Mouse (Mus musculus) intestine, postnatal 0 days (tissue): ENCODE data around the gene Nup54. TPM values are rescaled to one million over a fixed set of nuclear protein-coding genes. Genes with fewer than 3 reads are reported as not detected.

Source experiments
- ATAC-seq: fragments of 200-750 bp; cut with Nextera tagmentation; 2 replicates; pipeline ENCODE4 v1.8.0; 2017; ENCODE audit warnings: mild to moderate bottlenecking, moderate TSS enrichment, moderate library complexity
- H3K27ac ChIP-seq: fragments of 300-500 bp; sonication (generic); 2 replicates; pipeline ENCODE4 v1.5.1; 2014; ENCODE audit warnings: mild to moderate bottlenecking, low read depth, low read length, moderate library complexity
- H3K27me3 ChIP-seq: fragments of 300-500 bp; sonication (generic); replicated peaks from 2 replicates; pipeline ENCODE4 v1.6.1; 2014; ENCODE audit warnings: low read length, mixed read lengths; ENCODE audit not compliant: control insufficient read depth, insufficient read depth
- H3K36me3 ChIP-seq: fragments of 300-500 bp; sonication (generic); 2 replicates; pipeline ENCODE4 v1.6.1; 2014; ENCODE audit warnings: mild to moderate bottlenecking, moderate library complexity; ENCODE audit not compliant: control insufficient read depth, insufficient read depth
- H3K4me1 ChIP-seq: fragments of 300-500 bp; sonication (generic); replicated peaks from 2 replicates; pipeline ENCODE4 v1.6.1; 2014; ENCODE audit warnings: antibody characterized with exemption, low read length, mixed read lengths; ENCODE audit not compliant: control insufficient read depth, insufficient read depth
- H3K4me2 ChIP-seq: fragments of 300-500 bp; sonication (generic); replicated peaks from 2 replicates; pipeline ENCODE4 v1.6.1; 2014; ENCODE audit warnings: low read depth, mild to moderate bottlenecking, moderate library complexity
- H3K4me3 ChIP-seq: fragments of 300-500 bp; sonication (generic); 2 replicates; pipeline ENCODE4 v1.5.1; 2014; ENCODE audit warnings: low read depth, low read length
- H3K9ac ChIP-seq: fragments of 300-500 bp; sonication (generic); 2 replicates; pipeline ENCODE4 v1.6.1; 2014; ENCODE audit warnings: mild to moderate bottlenecking, low read depth, low read length
- H3K9me3 ChIP-seq: fragments of 300-500 bp; sonication (generic); 2 replicates; pipeline ENCODE4 v1.6.1; 2016; ENCODE audit warnings: mixed run types; ENCODE audit not compliant: control insufficient read depth
- CTCF ChIP-seq: sonication (generic); IDR thresholded peaks from 2 replicates; pipeline ENCODE4 v1.5.1; 2016; ENCODE audit warnings: low read depth, mild to moderate bottlenecking, control low read depth, antibody characterized with exemption, moderate library complexity
- WGBS: fragments of 180-500 bp; shearing (Covaris S2); extraction: QIAGEN DNeasy Blood & Tissue Kit; methylation state at CpG from one replicate; pipeline ENCODE4 v1.1.7; 2014; 5-methylcytosine and 5-hydroxymethylcytosine counted together
- polyA plus RNA-seq: library from polyadenylated mRNA; unstranded; fragments of >200 nt; fragmentation: Nextera tagmentation; extraction: Ambion mirVana; gene quantifications from 2 replicates; pipeline ENCODE4 v1.2.1, GENCODE M21; 2015

Gene Nup54
- polyA plus RNA-seq, 1 experiment from 2014 or later: 16.4 TPM

DNA sequence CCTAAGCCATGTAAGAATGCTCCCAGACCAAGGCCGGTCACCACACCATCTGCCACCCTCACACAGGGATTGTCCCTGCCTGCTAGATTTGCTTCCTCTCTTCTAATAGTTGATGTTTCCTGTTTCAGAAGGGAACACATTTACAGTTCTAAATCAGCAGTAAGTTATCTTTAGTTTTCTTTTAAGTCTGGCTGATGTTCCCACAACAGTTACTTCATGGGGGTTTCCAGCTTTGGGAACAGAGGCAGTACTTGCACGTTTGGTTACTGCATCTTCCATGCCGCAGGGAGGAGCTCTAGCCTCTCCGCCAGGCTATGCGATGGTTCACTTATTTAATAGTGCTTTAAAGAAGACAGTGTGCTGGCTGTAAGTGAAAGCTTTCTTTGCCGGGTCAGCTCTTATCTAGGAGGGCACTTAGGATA, 60.3 kb downstream of the Nup54 start:
- no peaks in the 10 kb centered on the region for H3K27me3 ChIP-seq
- no peaks in the 10 kb centered on the region for H3K36me3 ChIP-seq
- no peak overlapping the region for H3K4me2 ChIP-seq
- ATAC-seq: no peak
- H3K4me3 ChIP-seq: no peak overlapping the region
- H3K4me1 ChIP-seq: no peaks in the 10 kb centered on the region
- peak; percentile 46 for TF ChIP-seq CTCF
- H3K9ac ChIP-seq: no peak overlapping the region
- H3K9me3 ChIP-seq: no peaks in the 10 kb centered on the region
- WGBS: 46% methylated on average over 6 of the region's 6 CpGs
- no peak overlapping the region for H3K27ac ChIP-seq

DNA sequence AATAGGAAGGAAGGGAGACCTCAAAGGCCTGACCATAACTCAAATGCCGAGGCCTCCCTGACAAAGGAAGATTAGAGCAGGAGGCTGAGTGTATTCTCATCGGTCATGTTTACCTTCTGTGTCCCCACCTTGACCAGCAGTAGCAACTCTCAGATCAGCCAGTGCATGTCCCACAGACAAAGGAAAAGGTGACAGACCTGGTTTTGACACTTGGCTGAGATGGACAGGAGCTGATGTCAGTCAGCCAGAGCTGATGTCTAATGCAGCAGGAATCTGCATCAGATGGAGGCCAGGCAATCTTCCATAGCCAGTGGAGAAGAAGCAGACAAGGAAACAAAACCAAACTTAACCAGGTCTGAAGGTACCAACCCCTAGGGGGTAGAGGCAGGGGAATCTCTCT, 62.4 kb downstream of the Nup54 start:
- Histone ChIP-seq H3K4me1 (no peaks in the 10 kb centered on the region), H3K9ac (no peak overlapping the region), H3K4me2 (no peak overlapping the region), H3K27me3 (no peaks in the 10 kb centered on the region), H3K27ac (no peak overlapping the region), H3K9me3 (no peaks in the 10 kb centered on the region), H3K4me3 (no peak overlapping the region), H3K36me3 (no peaks in the 10 kb centered on the region)
- TF ChIP-seq CTCF: no peak
- WGBS: 23% methylated on average over 2 of the region's 2 CpGs
- ATAC-seq: no peak

DNA sequence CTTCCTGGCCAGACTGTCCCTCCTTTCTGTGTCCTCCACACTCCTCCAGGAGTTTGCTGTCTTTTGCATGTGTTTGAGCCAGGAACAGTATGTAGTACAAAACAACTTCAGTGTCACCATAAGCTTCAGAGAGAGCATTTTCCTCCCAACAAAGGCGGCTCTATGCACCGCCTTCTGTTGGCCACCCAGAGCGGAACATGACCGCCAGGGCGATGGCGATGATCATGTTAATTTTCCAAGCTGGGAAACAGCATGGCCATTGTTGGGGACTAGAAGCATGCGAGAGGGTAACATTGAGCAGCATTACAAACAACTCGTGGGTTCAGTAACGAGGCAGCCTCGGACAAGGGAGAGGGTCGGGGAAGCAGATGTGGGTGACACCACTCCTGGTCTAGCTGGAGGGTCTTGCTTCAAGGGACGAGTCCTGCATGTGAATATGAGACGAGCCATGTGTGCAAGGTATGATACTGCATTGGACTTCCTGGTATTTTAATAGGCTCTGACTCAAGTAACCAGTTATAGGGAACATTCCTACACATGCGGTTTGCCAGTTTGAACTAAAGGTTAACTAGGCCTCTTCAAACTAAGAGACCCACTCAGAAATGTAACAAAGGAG, 63.5 kb downstream of the Nup54 start:
- no peak overlapping the region for H3K27ac ChIP-seq
- no peaks in the 10 kb centered on the region for H3K9me3 ChIP-seq
- no peak overlapping the region for H3K9ac ChIP-seq
- no peak overlapping the region for H3K4me2 ChIP-seq
- H3K4me3 ChIP-seq: no peak overlapping the region
- no peaks in the 10 kb centered on the region for H3K4me1 ChIP-seq
- no peak for ATAC-seq
- no peaks in the 10 kb centered on the region for H3K27me3 ChIP-seq
- no peaks in the 10 kb centered on the region for H3K36me3 ChIP-seq
- no peak for TF ChIP-seq CTCF
- 84% methylated on average over 14 of the region's 14 CpGs for WGBS

DNA sequence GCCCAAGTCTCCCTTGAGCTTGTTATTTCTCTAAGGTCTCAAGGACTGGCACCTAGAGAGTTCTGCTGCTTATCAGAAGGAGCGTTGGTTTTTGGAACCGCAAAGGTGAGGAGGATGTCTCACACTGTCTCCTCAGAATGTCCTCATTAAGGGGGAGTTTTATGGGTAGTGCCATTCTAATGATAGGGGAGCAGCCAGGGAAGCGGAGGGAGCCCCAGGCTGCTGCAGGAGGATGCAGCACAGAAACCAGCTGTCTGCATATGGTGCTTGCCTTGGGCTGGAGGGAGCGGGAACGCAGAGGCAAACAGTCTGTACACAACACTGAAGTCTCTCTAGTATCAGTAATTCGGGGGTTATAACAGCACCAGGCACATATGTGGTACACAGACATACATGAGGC, 64.1 kb downstream of the Nup54 start:
- 74% methylated on average over 6 of the region's 6 CpGs for WGBS
- Histone ChIP-seq H3K4me2 (no peak overlapping the region), H3K27me3 (no peaks in the 10 kb centered on the region), H3K36me3 (no peaks in the 10 kb centered on the region), H3K9me3 (no peaks in the 10 kb centered on the region), H3K9ac (no peak overlapping the region), H3K4me1 (no peaks in the 10 kb centered on the region; the same call in 1 of the 2 replicates), H3K27ac (no peak overlapping the region), H3K4me3 (no peak overlapping the region)
- no peak for ATAC-seq
- no peak for TF ChIP-seq CTCF

DNA sequence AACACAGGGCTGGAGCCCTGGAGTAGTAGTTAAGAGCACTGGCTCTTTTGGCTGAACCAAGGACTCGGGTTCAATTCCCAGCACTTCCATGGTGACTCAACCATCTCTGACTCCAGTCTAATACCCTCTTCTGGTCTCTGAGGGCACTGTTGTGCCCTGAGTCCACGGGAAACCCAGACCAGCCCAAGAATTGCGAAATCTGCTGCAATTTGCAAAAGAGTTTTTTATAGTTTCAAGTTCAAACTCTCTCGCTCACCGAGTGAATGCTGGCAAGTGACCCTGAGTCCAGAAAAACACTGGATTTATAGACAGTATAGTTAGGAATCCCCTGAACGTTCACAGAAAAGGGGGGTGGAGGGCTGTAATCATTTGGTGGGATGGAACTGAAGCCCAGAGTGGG, 64.6 kb downstream of the Nup54 start:
- no peak overlapping the region for H3K27ac ChIP-seq
- TF ChIP-seq CTCF: no peak
- H3K27me3 ChIP-seq: no peaks in the 10 kb centered on the region
- 45% methylated on average over 6 of the region's 6 CpGs for WGBS
- H3K4me2 ChIP-seq: no peak overlapping the region
- H3K4me1 ChIP-seq: no peaks in the 10 kb centered on the region; the same call in 1 of the 2 replicates
- H3K4me3 ChIP-seq: no peak overlapping the region
- H3K36me3 ChIP-seq: no peaks in the 10 kb centered on the region
- no peak for ATAC-seq
- H3K9ac ChIP-seq: no peak overlapping the region
- H3K9me3 ChIP-seq: no peaks in the 10 kb centered on the region

DNA sequence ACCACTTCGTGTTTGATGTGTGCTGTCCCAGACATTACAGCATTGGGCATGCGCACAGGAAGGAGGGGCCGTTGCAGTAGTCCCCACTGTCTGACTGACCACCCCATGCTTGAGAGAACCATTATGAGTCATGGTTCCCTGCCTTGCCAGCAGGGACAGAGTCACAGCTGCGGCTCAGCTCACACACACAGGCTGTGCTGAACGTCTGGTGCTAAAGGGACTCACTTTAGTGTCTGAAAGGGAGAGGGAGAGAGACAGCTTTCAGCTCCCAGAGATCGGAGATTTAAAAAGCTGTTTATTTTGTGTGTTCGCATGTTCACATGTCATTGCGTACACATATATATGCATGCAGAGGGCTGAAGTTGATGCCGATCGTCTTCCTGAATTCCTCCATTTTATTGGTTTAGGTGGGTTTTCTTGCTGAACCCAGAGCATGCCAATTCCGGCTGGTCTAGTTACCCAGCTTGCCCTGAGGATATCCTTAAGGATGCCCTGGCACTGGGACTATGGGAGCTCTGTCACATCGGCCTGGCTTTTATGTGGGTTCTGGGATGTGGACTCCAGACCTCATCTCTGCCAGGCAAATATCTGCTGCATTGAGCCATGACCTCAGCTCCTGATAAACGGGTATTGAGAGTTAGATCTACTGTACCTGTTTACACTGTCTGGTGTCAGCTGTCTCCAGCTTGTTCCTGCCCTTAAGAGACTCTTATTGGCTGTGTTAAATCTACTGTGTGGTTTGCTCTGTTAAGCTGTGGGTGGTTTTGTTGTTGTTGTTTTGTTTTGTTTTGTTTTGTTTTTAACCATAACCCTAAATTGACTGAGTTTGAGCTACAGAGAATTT, 65.6 kb downstream of the Nup54 start:
- H3K9me3 ChIP-seq: no peaks in the 10 kb centered on the region
- H3K9ac ChIP-seq: no peak overlapping the region
- H3K36me3 ChIP-seq: no peaks in the 10 kb centered on the region
- peak; percentile 32 for TF ChIP-seq CTCF
- H3K27me3 ChIP-seq: no peaks in the 10 kb centered on the region
- H3K4me1 ChIP-seq: no peaks in the 10 kb centered on the region; the same call in 1 of the 2 replicates
- WGBS: 63% methylated on average over 13 of the region's 13 CpGs
- peak; percentile 46; the same call in 1 of the 2 replicates for ATAC-seq
- no peak overlapping the region for H3K4me2 ChIP-seq
- no peak overlapping the region for H3K4me3 ChIP-seq
- H3K27ac ChIP-seq: no peak overlapping the region
